Mouse (Mus musculus) kidney, adult 2 months (tissue): ENCODE data around the gene Rab4a. TPM values are rescaled to one million over a fixed set of nuclear protein-coding genes. Genes with fewer than 3 reads are reported as not detected.

Experiments used
- DNase-seq: peaks from one replicate; pipeline ENCODE4 v3.0.0; 2021
- H3K27ac ChIP-seq: fragments of 200-500 bp; 2 replicates; pipeline ENCODE4 v1.5.1; 2012; ENCODE audit warnings: low read depth, low read length, control low read depth, inconsistent platforms; ENCODE audit not compliant: insufficient read depth
- H3K27me3 ChIP-seq: fragments of 200-500 bp; replicated peaks from 2 replicates; pipeline ENCODE4 v1.6.1; 2012; ENCODE audit warnings: mild to moderate bottlenecking, moderate library complexity, low read length, inconsistent platforms; ENCODE audit not compliant: control insufficient read depth, insufficient read depth
- H3K36me3 ChIP-seq: fragments of 200-500 bp; 2 replicates; pipeline ENCODE4 v1.6.1; 2012; ENCODE audit warnings: mild to moderate bottlenecking, moderate library complexity, low read length, inconsistent platforms; ENCODE audit not compliant: control insufficient read depth, insufficient read depth
- H3K4me1 ChIP-seq: fragments of 200-500 bp; 2 replicates; pipeline ENCODE4 v1.6.1; 2011; ENCODE audit warnings: low read length; ENCODE audit not compliant: control insufficient read depth, insufficient read depth
- H3K4me3 ChIP-seq: fragments of 200-500 bp; 2 replicates; pipeline ENCODE4 v1.5.1; 2011; ENCODE audit warnings: mild to moderate bottlenecking, low read depth, low read length, control low read depth; ENCODE audit not compliant: insufficient read depth
- CTCF ChIP-seq: fragments of 200-500 bp; conservative IDR thresholded peaks from 2 replicates; pipeline ENCODE4 v1.5.1; 2011; ENCODE audit warnings: low read depth, mild to moderate bottlenecking, control low read depth, low read length, moderate library complexity, mixed read lengths; ENCODE audit not compliant: insufficient read depth, insufficient read length
- POLR2A ChIP-seq: fragments of 200-500 bp; IDR thresholded peaks from one replicate; pipeline ENCODE4 v1.6.1; 2011; ENCODE audit warnings: low read depth, low read length, control low read depth
- WGBS: fragments of 180-500 bp; shearing (Covaris S2); methylation state at CpG from one replicate; pipeline ENCODE4 v1.1.7; 2018; 5-methylcytosine and 5-hydroxymethylcytosine counted together
- polyA plus RNA-seq: library from polyadenylated mRNA; depleted of rRNA; stranded (reverse); fragments of >200 nt; gene quantifications from 2 replicates; pipeline ENCODE4 v1.2.3, GENCODE M21; 2012

Rab4a gene
- polyA plus RNA-seq, 1 experiment, result 42.7 TPM

DNA sequence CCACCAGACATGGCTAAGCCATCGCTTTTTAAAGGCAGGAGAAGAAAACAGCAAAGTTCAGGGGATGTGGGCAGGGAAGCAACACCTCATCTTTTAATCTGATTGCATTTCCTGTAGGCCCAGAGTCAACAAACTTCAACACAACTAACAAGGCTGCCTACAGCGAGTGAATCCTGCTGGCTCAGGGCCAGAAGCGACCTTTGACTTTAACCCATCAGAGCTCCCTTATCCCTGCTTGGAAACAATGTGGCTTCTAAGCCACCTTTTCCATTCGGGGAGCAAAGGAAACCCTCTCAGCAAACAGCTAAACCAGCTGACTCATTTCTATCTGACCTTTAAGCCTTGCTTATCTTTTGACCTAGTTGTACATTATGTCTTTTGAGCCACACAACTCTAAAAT lies 9.0 kb upstream of the Rab4a start:
- no peaks in the 10 kb centered on the region for H3K36me3 ChIP-seq
- H3K4me1 ChIP-seq, result no peaks in the 10 kb centered on the region
- H3K4me3 ChIP-seq, result no peak overlapping the region
- no peaks in the 10 kb centered on the region for H3K27me3 ChIP-seq
- H3K27ac ChIP-seq, result no peak overlapping the region
- TF ChIP-seq CTCF (no peak), POLR2A (no peak)
- peak; percentile 50 for DNase-seq
- WGBS, result 46% methylated on average over 4 of the region's 4 CpGs

DNA sequence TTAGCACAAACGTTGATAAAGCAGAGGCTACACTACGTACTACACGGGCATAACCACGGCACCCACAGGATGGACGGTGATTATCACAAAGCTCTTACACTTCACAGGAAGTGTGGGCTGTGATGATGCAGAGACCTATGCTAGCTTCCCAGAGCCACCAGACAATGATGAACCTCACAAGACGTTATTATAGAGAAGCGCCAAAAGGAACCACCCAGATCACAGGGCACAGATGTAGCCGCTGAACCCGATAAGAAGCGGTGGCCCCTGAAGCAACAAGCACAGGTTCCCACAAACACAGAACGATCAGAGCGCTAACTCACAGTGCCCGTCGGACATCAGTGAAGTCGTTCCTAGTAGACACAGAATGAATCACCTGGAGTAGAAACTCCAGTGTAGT lies 7.9 kb upstream of the Rab4a start:
- TF ChIP-seq CTCF, result no peak
- TF ChIP-seq POLR2A, result no peak
- Histone ChIP-seq H3K4me3 (no peak overlapping the region), H3K4me1 (no peaks in the 10 kb centered on the region), H3K36me3 (no peaks in the 10 kb centered on the region), H3K27ac (no peak overlapping the region), H3K27me3 (no peaks in the 10 kb centered on the region)
- WGBS, result 84% methylated on average over 15 of the region's 15 CpGs
- DNase-seq, result no peak

DNA sequence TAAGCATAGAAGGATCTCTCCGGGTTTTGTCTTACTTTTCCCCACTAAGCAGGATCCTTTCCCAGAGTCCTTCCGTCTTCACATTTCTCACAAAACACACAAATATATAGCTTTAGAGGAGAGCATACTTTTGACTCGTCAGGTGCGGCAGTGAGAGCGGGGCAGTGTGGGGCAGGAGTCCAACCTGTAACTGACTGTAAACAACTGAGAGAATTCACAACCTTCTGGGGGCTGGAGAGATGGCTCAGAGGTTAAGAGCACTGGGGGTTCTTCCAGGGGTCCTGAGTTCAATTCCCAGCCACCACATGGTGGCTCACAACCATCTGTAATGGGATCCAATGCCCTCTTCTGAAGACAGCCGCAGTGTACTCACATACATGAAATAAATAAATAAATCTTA lies 6.4 kb upstream of the Rab4a start:
- WGBS, result 69% methylated on average over 6 of the region's 6 CpGs
- Histone ChIP-seq H3K27ac (no peak overlapping the region), H3K4me3 (no peak overlapping the region), H3K36me3 (no peaks in the 10 kb centered on the region), H3K4me1 (no peaks in the 10 kb centered on the region), H3K27me3 (no peaks in the 10 kb centered on the region)
- TF ChIP-seq CTCF (no peak), POLR2A (no peak)
- no peak for DNase-seq

DNA sequence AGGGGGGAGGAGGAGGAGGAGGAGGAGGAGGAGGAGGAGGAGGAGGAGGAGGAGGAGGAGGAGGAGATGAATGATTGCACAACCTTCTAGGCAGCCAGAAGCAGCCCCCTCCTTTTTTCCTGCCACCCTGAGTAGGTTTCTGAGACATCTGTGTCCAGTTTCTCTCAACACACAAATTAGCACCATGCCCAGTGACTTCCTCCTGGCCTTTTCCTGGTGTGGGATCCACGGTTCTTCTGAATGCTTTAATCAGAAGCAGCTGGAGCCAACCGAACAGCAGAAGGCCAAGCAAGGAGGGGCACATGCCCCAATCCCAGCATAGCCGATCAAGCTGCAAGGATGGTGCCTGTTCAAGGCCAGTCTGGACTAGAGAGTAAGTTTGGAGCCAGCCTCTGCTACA lies 5.9 kb upstream of the Rab4a start:
- no peak overlapping the region for H3K4me3 ChIP-seq
- WGBS, result 53% methylated on average over 3 of the region's 3 CpGs
- no peaks in the 10 kb centered on the region for H3K4me1 ChIP-seq
- H3K27ac ChIP-seq, result no peak overlapping the region
- no peak for DNase-seq
- H3K27me3 ChIP-seq, result no peaks in the 10 kb centered on the region
- TF ChIP-seq POLR2A (no peak), CTCF (no peak)
- H3K36me3 ChIP-seq, result no peaks in the 10 kb centered on the region

DNA sequence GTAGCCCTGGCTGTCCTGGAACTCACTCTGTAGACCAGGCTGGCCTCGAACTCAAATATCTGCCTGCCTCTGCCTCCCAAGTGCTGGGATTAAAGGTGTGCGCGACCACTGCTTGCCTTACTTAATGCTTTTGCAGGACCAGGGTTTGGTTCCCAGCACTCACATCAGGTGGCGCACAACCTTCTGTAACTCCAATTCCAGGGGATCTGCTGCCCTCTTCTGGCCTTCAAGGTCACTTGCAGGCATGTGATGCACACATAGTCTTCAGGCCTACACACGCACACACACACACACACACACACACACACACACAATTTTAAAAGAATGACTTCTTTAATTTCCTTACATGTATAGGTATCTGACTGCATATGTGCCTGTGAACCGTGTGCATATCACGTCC lies 4.9 kb upstream of the Rab4a start:
- TF ChIP-seq CTCF (0 out of 2 replicates have a peak, but pooled peaks have one; percentile 6), POLR2A (no peak)
- Histone ChIP-seq H3K4me1 (peaks cover 5% of the 10 kb centered on the region; the same call in 1 of the 2 replicates), H3K27me3 (no peaks in the 10 kb centered on the region), H3K4me3 (no peak overlapping the region), H3K27ac (no peak overlapping the region), H3K36me3 (no peaks in the 10 kb centered on the region)
- 94% methylated on average over 7 of the region's 7 CpGs for WGBS
- DNase-seq, result no peak

DNA sequence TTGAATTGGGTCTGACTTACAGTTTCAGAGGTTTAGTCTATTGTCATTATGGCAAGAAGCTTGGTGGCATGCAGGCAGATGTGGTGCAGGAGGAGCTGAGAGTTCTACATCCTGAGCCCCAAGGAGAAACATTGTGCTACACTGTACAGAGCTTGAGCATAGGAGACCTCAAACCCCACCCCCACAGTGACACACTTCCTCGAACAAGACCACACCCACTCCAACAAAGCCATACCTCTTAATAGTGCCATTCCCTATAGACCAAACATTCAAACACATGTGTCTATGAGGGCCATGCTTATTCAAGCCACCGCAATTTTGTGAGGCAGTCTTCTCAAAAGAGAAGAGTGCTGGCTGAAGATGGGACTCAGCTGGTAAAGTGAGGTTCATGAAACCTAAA lies 4.2 kb upstream of the Rab4a start:
- WGBS, result 90% methylated on average over 2 of the region's 2 CpGs
- Histone ChIP-seq H3K27me3 (no peaks in the 10 kb centered on the region), H3K27ac (no peak overlapping the region), H3K36me3 (no peaks in the 10 kb centered on the region), H3K4me3 (no peak overlapping the region), H3K4me1 (peaks cover 5% of the 10 kb centered on the region; the same call in 1 of the 2 replicates)
- TF ChIP-seq POLR2A (no peak), CTCF (no peak)
- DNase-seq, result no peak

DNA sequence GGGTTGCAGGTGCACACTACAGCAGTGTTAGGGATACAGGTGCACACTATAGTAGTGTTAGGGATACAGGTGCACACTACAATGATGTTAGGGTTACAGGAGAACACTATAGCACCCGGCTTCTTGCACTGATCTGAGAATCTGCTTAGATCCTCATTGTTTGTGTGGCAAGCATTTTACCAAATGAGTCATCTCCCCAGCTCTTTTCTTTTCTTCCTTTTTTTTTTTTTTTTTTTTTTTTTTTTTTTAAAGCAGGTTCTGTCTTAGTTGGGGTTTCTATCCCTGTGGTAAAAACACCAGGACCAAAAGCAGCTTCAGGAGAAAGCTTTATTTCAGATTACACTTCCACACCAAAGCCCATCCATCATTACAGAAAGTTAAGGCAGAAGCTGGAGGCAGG lies 2.1 kb upstream of the Rab4a start:
- H3K4me1 ChIP-seq, result peaks cover 17% of the 10 kb centered on the region
- H3K27me3 ChIP-seq, result no peaks in the 10 kb centered on the region
- H3K4me3 ChIP-seq, result no peak overlapping the region
- no peak for DNase-seq
- H3K36me3 ChIP-seq, result no peaks in the 10 kb centered on the region
- H3K27ac ChIP-seq, result no peak overlapping the region
- 83% methylated on average over 1 of the region's 1 CpGs for WGBS
- TF ChIP-seq CTCF, result no peak
- no peak for TF ChIP-seq POLR2A

DNA sequence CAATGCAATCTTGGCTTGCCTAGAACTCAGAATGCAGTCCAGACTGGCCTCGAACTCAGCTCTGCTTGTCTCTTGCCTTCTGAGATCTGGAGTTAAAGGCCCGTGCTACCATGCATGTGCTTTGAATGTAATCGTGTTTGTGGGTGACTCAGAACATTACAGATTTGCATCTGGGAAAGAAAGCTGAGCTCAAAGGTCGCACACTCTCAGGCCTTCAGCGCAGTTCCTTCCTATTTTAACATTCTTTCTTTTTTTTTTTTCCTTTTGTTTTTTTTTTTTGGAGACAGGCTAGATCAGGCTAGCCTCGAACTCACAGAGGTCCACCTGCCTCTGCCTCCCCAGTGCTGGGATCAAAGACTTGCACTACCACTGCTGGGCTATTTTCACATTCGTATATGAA lies 1.2 kb upstream of the Rab4a start:
- no peak for TF ChIP-seq CTCF
- TF ChIP-seq POLR2A, result no peak
- Histone ChIP-seq H3K27ac (no peak overlapping the region), H3K36me3 (no peaks in the 10 kb centered on the region), H3K4me1 (peaks cover 17% of the 10 kb centered on the region), H3K27me3 (no peaks in the 10 kb centered on the region), H3K4me3 (no peak overlapping the region)
- 86% methylated on average over 7 of the region's 7 CpGs for WGBS
- no peak for DNase-seq
